26 mouse cellular contexts compared by ENCODE assay signal in the genomic region with DNA sequence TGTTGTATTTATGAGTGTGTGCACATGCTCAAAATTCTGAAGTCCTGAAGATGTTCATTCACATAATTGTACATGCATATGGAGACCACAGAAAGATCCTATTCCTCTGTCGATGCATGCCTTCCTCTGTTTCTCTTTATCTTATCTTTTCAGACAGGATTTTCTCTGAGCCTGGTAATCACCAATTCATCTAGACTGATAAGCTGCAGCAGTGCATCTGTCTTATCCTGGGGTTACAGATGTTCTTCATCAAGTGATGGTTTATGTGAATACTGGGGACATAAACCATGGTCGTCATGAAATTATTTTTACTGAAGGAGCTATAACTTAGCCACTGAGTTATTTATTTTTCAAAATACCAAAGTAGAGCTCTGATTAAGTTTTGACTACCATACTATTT.
"Had no signal": no experiment of that assay in that cellular context is flagged by ENCODE, and none has a peak within 500 bp of the region (broad histone marks: within the 10 kb centered on the region; RNA-seq: fewer than 3 reads in every experiment).

No protein-coding gene starts in this region.

- H3K27me3 ChIP-seq: embryonic facial prominence, embryonic 12.5 days; embryonic facial prominence, embryonic 13.5 days; embryonic facial prominence, embryonic 15.5 days; forebrain, embryonic 12.5 days; forebrain, embryonic 13.5 days; forebrain, embryonic 15.5 days had no signal

- ATAC-seq: forebrain, embryonic 13.5 days; forebrain, embryonic 14.5 days; forebrain, embryonic 15.5 days; forebrain, embryonic 16.5 days; forebrain, postnatal 0 days had no signal

- H3K4me2 ChIP-seq: embryonic facial prominence, embryonic 12.5 days; embryonic facial prominence, embryonic 13.5 days; embryonic facial prominence, embryonic 15.5 days; forebrain, embryonic 12.5 days; forebrain, embryonic 13.5 days; forebrain, embryonic 15.5 days had no signal

- H3K9ac ChIP-seq: embryonic facial prominence, embryonic 12.5 days; embryonic facial prominence, embryonic 13.5 days; embryonic facial prominence, embryonic 15.5 days; forebrain, embryonic 12.5 days; forebrain, embryonic 13.5 days; forebrain, embryonic 15.5 days; forebrain, postnatal 0 days had no signal

- H3K4me3 ChIP-seq: embryonic facial prominence, embryonic 10.5 days; embryonic facial prominence, embryonic 12.5 days; embryonic facial prominence, embryonic 13.5 days; embryonic facial prominence, embryonic 15.5 days; erythroblast, embryonic 14.5 days; forebrain, embryonic 10.5 days; forebrain, embryonic 12.5 days; forebrain, embryonic 13.5 days; forebrain, embryonic 15.5 days; gastrocnemius, adult 2 months; heart, adult 2 months; heart, embryonic 10.5 days had no signal

- H3K4me1 ChIP-seq: embryonic facial prominence, embryonic 10.5 days; embryonic facial prominence, embryonic 12.5 days; embryonic facial prominence, embryonic 13.5 days; embryonic facial prominence, embryonic 15.5 days; forebrain, embryonic 10.5 days; forebrain, embryonic 12.5 days; forebrain, embryonic 13.5 days; forebrain, embryonic 15.5 days; heart, embryonic 10.5 days had no signal

- H3K9me3 ChIP-seq: embryonic facial prominence, embryonic 10.5 days; embryonic facial prominence, embryonic 12.5 days; embryonic facial prominence, embryonic 13.5 days; embryonic facial prominence, embryonic 15.5 days; forebrain, embryonic 10.5 days; forebrain, embryonic 12.5 days; forebrain, embryonic 13.5 days; forebrain, embryonic 15.5 days; heart, embryonic 10.5 days had no signal

- H3K27ac ChIP-seq: embryonic facial prominence, embryonic 10.5 days; embryonic facial prominence, embryonic 12.5 days; embryonic facial prominence, embryonic 13.5 days; embryonic facial prominence, embryonic 15.5 days; forebrain, embryonic 10.5 days; forebrain, embryonic 12.5 days; forebrain, embryonic 13.5 days; forebrain, embryonic 15.5 days; gastrocnemius, adult 2 months; heart, adult 2 months; heart, embryonic 10.5 days had no signal

- DNase-seq: cerebellum, postnatal 10 days; cerebellum, postnatal 14 days; cerebellum, postnatal 25 days; cerebellum, postnatal 36 days; embryo, embryonic 11 days; forebrain, postnatal 0 days; gastrocnemius, adult 2 months; gastrocnemius, postnatal 10 days; gastrocnemius, postnatal 14 days; gastrocnemius, postnatal 25 days; gastrocnemius, postnatal 36 days; heart, adult 11 months; heart, adult 18-20 months; heart, adult 2 months had no signal

- H3K36me3 ChIP-seq: embryonic facial prominence, embryonic 10.5 days; embryonic facial prominence, embryonic 12.5 days; embryonic facial prominence, embryonic 13.5 days; embryonic facial prominence, embryonic 15.5 days; forebrain, embryonic 10.5 days; forebrain, embryonic 12.5 days; forebrain, embryonic 15.5 days; heart, embryonic 10.5 days had no signal
